Mouse (Mus musculus): Measurements from ENCODE around the gene Dnlz. TPM values are rescaled to one million over a fixed set of nuclear protein-coding genes. Genes with fewer than 3 reads are reported as not detected.

The Dnlz gene
- polyA plus RNA-seq, 1 experiment from 2014 or later = 32.2 TPM

DNA sequence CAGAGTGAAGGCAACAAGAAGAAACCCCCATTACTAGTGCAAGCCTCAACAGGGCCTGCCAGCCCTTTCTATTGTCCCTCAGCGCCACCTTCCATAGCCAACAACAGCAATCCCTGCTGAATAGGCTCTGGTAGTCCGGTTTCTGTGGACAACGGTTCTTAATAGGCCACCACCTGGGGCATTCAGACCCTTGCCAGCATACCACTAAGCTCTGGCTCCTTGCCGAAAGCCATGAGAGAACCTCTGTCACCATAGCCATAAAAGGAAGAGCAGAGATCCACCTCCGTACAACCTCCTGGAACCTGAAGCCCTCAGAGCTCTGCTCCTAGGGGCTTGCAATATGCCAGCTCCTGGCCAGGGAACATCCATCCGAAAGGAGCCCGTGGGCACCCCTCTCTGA lies 52.6 kb downstream of the Dnlz start:
- Histone ChIP-seq H3K27ac (replicated peaks) (peak overlapping the region; percentile 45), H3K4me3 (no peak overlapping the region), H3K36me3 (replicated peaks) (no peaks in the 10 kb centered on the region), H3K4me1 (peaks cover 49% of the 10 kb centered on the region), H3K27me3 (replicated peaks; ENCODE audit: low read depth, poor library complexity, severe bottlenecking) (peaks cover 34% of the 10 kb centered on the region), H3K9me3 (no peaks in the 10 kb centered on the region)
- WGBS = 31% methylated on average over 7 of the region's 7 CpGs
- DNase-seq (ENCODE audit: low spot score) = no peak

DNA sequence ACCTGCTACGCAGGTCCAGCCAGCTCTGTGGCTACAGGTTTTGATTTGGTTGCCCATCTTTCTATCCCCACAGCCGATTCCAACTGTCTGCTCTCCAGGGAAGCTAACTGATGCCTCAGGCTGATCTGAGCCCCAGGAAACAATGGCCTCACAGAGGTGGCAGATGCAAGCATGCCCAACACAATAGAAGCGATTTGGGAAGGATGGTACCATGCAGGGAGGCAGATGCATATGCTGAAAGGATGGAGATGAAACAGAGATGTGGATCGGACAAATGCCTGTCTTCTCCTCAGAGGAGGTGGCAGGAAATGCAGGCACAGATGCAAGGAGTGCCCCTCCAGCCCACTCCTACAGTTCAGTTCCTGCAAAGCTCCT lies 53.1 kb downstream of the Dnlz start:
- Histone ChIP-seq H3K9me3 (no peaks in the 10 kb centered on the region), H3K36me3 (replicated peaks) (no peaks in the 10 kb centered on the region), H3K4me3 (peak overlapping the region; percentile 13; the same call in 1 of the 2 replicates), H3K27ac (replicated peaks) (peak overlapping the region; percentile 45), H3K27me3 (replicated peaks; ENCODE audit: low read depth, poor library complexity, severe bottlenecking) (peaks cover 34% of the 10 kb centered on the region), H3K4me1 (peaks cover 49% of the 10 kb centered on the region)
- WGBS = 8% methylated on average over 4 of the region's 4 CpGs
- no peak for DNase-seq (ENCODE audit: low spot score)

DNA sequence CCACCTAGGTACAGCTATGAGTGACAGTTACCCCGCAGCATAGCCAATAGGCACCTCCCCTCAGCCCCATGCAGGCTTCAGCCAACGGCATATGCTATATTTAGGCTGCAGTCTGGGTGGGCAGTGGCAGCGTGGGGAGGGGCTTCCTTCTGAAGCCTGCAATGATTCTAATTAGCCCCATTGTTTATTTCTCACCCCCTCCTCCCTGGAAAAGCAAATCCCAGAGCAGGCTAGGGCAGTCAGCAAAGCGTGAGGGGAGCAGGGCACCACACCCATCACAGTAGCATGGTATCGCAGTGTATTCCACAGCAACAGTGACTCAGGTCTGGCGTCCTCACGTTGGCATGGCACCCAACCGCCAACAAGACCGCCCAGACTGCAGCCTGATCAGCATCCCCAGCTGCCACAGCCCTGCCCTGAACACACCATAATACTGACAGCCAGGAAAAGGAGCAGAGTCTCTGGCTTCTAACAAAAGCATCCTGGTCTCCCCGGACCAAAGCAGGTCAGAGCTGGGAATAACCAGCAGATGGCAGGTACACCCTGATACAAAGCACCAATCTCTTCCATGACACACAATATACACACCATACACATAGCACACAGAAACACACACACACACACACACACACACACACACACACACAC lies 53.6 kb downstream of the Dnlz start:
- no peaks in the 10 kb centered on the region for H3K36me3 ChIP-seq (replicated peaks)
- peak overlapping the region; percentile 33 for H3K4me3 ChIP-seq
- peaks cover 36% of the 10 kb centered on the region for H3K27me3 ChIP-seq (replicated peaks; ENCODE audit: low read depth, poor library complexity, severe bottlenecking)
- H3K27ac ChIP-seq (replicated peaks) = peak overlapping the region; percentile 45
- H3K4me1 ChIP-seq = peaks cover 49% of the 10 kb centered on the region
- no peaks in the 10 kb centered on the region for H3K9me3 ChIP-seq
- DNase-seq (ENCODE audit: low spot score) = peak; percentile 51
- 5% methylated on average over 10 of the region's 10 CpGs for WGBS

Other genes with a start within 250 kb of the Dnlz start
- 5.7 and 5.9 TPM in 2 replicates for gene Nacc2, start 228.9 kb downstream of the Dnlz start, polyA plus RNA-seq (2016; fragmentation: Nextera tagmentation; extraction: Ambion mirVana)
- gene Lhx3, start 143.8 kb downstream of the Dnlz start, polyA plus RNA-seq (2016; fragmentation: Nextera tagmentation; extraction: Ambion mirVana) = 2.6 and 3.5 TPM in 2 replicates
- gene Qsox2, start 114.6 kb downstream of the Dnlz start, polyA plus RNA-seq (2016; fragmentation: Nextera tagmentation; extraction: Ambion mirVana) = 15.7 and 18.1 TPM in 2 replicates
- 0.03 and 0.04 TPM in 2 replicates for gene Ccdc187, start 57.6 kb downstream of the Dnlz start, polyA plus RNA-seq (2016; fragmentation: Nextera tagmentation; extraction: Ambion mirVana)
- gene Gpsm1, start 36.6 kb downstream of the Dnlz start, polyA plus RNA-seq (2016; fragmentation: Nextera tagmentation; extraction: Ambion mirVana) = 96.7 and 97.2 TPM in 2 replicates
- gene Card9, start 8.8 kb upstream of the Dnlz start, polyA plus RNA-seq (2016; fragmentation: Nextera tagmentation; extraction: Ambion mirVana) = 0.87 and 0.96 TPM in 2 replicates
- gene Snapc4, start 28.5 kb upstream of the Dnlz start, polyA plus RNA-seq (2016; fragmentation: Nextera tagmentation; extraction: Ambion mirVana) = 39.3 and 39.8 TPM in 2 replicates
- gene Entr1, start 37.2 kb upstream of the Dnlz start, polyA plus RNA-seq (2016; fragmentation: Nextera tagmentation; extraction: Ambion mirVana) = 133 and 137 TPM in 2 replicates
- 144 and 151 TPM in 2 replicates for gene Pmpca, start 37.2 kb upstream of the Dnlz start, polyA plus RNA-seq (2016; fragmentation: Nextera tagmentation; extraction: Ambion mirVana)
- gene Inpp5e, start 57.1 kb upstream of the Dnlz start, polyA plus RNA-seq (2016; fragmentation: Nextera tagmentation; extraction: Ambion mirVana) = 28.6 and 31.8 TPM in 2 replicates
- gene Sec16a, start 93.1 kb upstream of the Dnlz start, polyA plus RNA-seq (2016; fragmentation: Nextera tagmentation; extraction: Ambion mirVana) = 30.4 and 32.1 TPM in 2 replicates
- 17.1 and 20.3 TPM in 2 replicates for gene Notch1, start 164.6 kb upstream of the Dnlz start, polyA plus RNA-seq (2016; fragmentation: Nextera tagmentation; extraction: Ambion mirVana)
- gene Egfl7, start 227.9 kb upstream of the Dnlz start, polyA plus RNA-seq (2016; fragmentation: Nextera tagmentation; extraction: Ambion mirVana) = 93.2 and 96.6 TPM in 2 replicates
- gene Gm20532, start 234.5 kb upstream of the Dnlz start, polyA plus RNA-seq (2016; fragmentation: Nextera tagmentation; extraction: Ambion mirVana) = not detected in 2 replicates

Data from embryonic facial prominence, embryonic 10.5 days (tissue).